Mouse (Mus musculus) thymus, adult 18-20 months (tissue): ENCODE measurements at regions not wholly inside any gene's neighbourhood (a gene's known extent, or its start where the extent isn't known, plus 50 kb on each side); places are given as distances from the start of the nearest gene placed in this dataset.
"Not testable (repeated sequence)": the region's sequence is repeated elsewhere in the genome, so short reads cannot be mapped to it uniquely, and the experiment has no call there.

Experiments used
- DNase-seq, 2 experiments: peaks; one replicate each; pipeline ENCODE4 v3.0.0; 2022; ENCODE audit warnings: mixed read lengths in 2 of 2

GRCm38 (mm10) chr10:118603857-118604414, 163.1 kb downstream of the Ifng start:
- no peak for DNase-seq

GRCm38 (mm10) chr10:118605156-118605821, 164.4 kb downstream of the Ifng start:
- DNase-seq, result no peak

GRCm38 (mm10) chr10:118607418-118607817, 166.6 kb downstream of the Ifng start:
- no peak for DNase-seq

- no peak for DNase-seq
These were observed 167.7 kb downstream of the Ifng start for GRCm38 (mm10) chr10:118608376-118609145.

GRCm38 (mm10) chr10:118609157-118609556, 168.3 kb downstream of the Ifng start:
- no peak for DNase-seq

GRCm38 (mm10) chr10:118610868-118611461, 170.1 kb downstream of the Ifng start:
- DNase-seq, result no peak

- no peak for DNase-seq
These were observed 171.2 kb downstream of the Ifng start for GRCm38 (mm10) chr10:118612091-118612490.

GRCm38 (mm10) chr10:118613056-118613695, 172.3 kb downstream of the Ifng start:
- no peak for DNase-seq

- no peak for DNase-seq
These were observed 173.5 kb downstream of the Ifng start for GRCm38 (mm10) chr10:118614251-118614865.

- no peak for DNase-seq
These were observed 174.5 kb downstream of the Ifng start for GRCm38 (mm10) chr10:118615131-118616020.

GRCm38 (mm10) chr10:118616031-118616615, 175.3 kb downstream of the Ifng start:
- no peak for DNase-seq

GRCm38 (mm10) chr10:118617291-118618044, 176.6 kb downstream of the Ifng start:
- no peak for DNase-seq

GRCm38 (mm10) chr10:118618251-118618650, 177.4 kb downstream of the Ifng start:
- not testable (repeated sequence) for DNase-seq

GRCm38 (mm10) chr10:118618766-118619600, 178.1 kb downstream of the Ifng start:
- no peak for DNase-seq

- DNase-seq, result no peak
These were observed 178.8 kb downstream of the Ifng start for GRCm38 (mm10) chr10:118619601-118620000.

- DNase-seq, result no peak
These were observed 179.8 kb downstream of the Ifng start for GRCm38 (mm10) chr10:118620611-118621010.

- no peak for DNase-seq
These were observed 180.7 kb downstream of the Ifng start for GRCm38 (mm10) chr10:118621546-118621945.

- no peak for DNase-seq
These were observed 181.3 kb downstream of the Ifng start for GRCm38 (mm10) chr10:118622131-118622530.

- DNase-seq, result no peak
These were observed 182.1 kb downstream of the Ifng start for GRCm38 (mm10) chr10:118622916-118623315.
